Mouse (Mus musculus) heart, embryonic 16.5 days (tissue): ENCODE measurements around the gene Ccdc30. TPM values are rescaled to one million over a fixed set of nuclear protein-coding genes. Genes with fewer than 3 reads are reported as not detected.

Experiments
- ATAC-seq: fragments of 200-750 bp; cut with Nextera tagmentation; replicated peaks from 2 replicates; pipeline ENCODE4 v1.8.0; 2017; ENCODE audit warnings: moderate number of reproducible peaks; ENCODE audit not compliant: insufficient read depth, low FRiP score; ENCODE audit errors: extremely low read depth
- H3K27ac ChIP-seq: fragments of 300-500 bp; sonication (generic); 2 replicates; pipeline ENCODE4 v1.5.1; 2014; ENCODE audit warnings: mild to moderate bottlenecking, low read length, control low read depth, moderate library complexity
- H3K27me3 ChIP-seq: fragments of 300-500 bp; sonication (generic); 2 replicates; pipeline ENCODE4 v1.6.1; 2014; ENCODE audit warnings: low read length, mixed read lengths; ENCODE audit not compliant: control insufficient read depth, insufficient read depth
- H3K36me3 ChIP-seq: fragments of 300-500 bp; sonication (generic); 2 replicates; pipeline ENCODE4 v1.6.1; 2014; ENCODE audit not compliant: control insufficient read depth, insufficient read depth
- H3K4me1 ChIP-seq: fragments of 300-500 bp; sonication (generic); 2 replicates; pipeline ENCODE4 v1.6.1; 2014; ENCODE audit warnings: low read length, mixed read lengths; ENCODE audit not compliant: control insufficient read depth, insufficient read depth
- H3K4me2 ChIP-seq: fragments of 300-500 bp; sonication (generic); 2 replicates; pipeline ENCODE4 v1.6.1; 2014; ENCODE audit warnings: low read depth, mild to moderate bottlenecking, control low read depth, low read length
- H3K4me3 ChIP-seq: fragments of 300-500 bp; sonication (generic); 2 replicates; pipeline ENCODE4 v1.5.1; 2014; ENCODE audit warnings: mild to moderate bottlenecking, control low read depth, low read length
- H3K9ac ChIP-seq: fragments of 300-500 bp; sonication (generic); 2 replicates; pipeline ENCODE4 v1.6.1; 2014; ENCODE audit warnings: low read length, control low read depth
- H3K9me3 ChIP-seq: fragments of 300-500 bp; sonication (generic); replicated peaks from 2 replicates; pipeline ENCODE4 v1.6.1; 2016; ENCODE audit warnings: low read length; ENCODE audit not compliant: control insufficient read depth
- WGBS: fragments of 180-500 bp; shearing (Covaris S2); extraction: QIAGEN DNeasy Blood & Tissue Kit; methylation state at CpG from one replicate; pipeline ENCODE4 v1.1.7; 2014; 5-methylcytosine and 5-hydroxymethylcytosine counted together
- polyA plus RNA-seq: library from polyadenylated mRNA; unstranded; fragments of >200 nt; fragmentation: Nextera tagmentation; extraction: Ambion mirVana; gene quantifications from 2 replicates; pipeline ENCODE4 v1.2.1, GENCODE M21; 2015

Ccdc30 gene
- polyA plus RNA-seq, 1 experiment from 2014 or later, result 4.0 TPM

DNA sequence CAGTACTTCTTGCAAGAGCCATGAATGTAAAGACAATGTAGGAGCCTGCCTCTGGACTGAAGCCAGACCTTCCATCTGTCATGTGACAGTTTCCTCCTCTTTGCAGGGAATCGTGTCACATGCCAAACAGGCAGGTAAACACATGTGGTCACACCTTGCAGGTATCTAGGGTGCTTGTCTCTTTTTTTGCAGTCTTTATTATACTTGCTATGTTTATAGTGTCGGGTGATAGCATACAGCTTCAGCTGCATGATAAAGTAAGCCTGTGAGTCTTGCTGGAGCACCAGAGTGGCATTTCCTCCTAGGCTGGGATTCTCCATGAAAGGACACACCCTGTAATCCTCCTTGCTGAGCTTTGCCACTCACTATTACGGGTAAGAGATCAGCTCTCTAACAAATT lies 113.5 kb downstream of the Ccdc30 start:
- Histone ChIP-seq H3K36me3 (no peaks in the 10 kb centered on the region), H3K27me3 (no peaks in the 10 kb centered on the region), H3K4me3 (no peak overlapping the region), H3K9ac (no peak overlapping the region), H3K4me2 (no peak overlapping the region), H3K4me1 (no peaks in the 10 kb centered on the region), H3K27ac (no peak overlapping the region), H3K9me3 (no peaks in the 10 kb centered on the region)
- no peak for ATAC-seq
- WGBS, result 68% methylated on average over 3 of the region's 3 CpGs

GRCm38 (mm10) chr4:119300761-119301160 lies 114.6 kb downstream of the Ccdc30 start:
- ATAC-seq, result no peak
- no peak overlapping the region for H3K27ac ChIP-seq
- H3K9ac ChIP-seq, result no peak overlapping the region
- 90% methylated on average over 3 of the region's 3 CpGs for WGBS
- H3K4me2 ChIP-seq, result no peak overlapping the region
- no peaks in the 10 kb centered on the region for H3K36me3 ChIP-seq
- no peaks in the 10 kb centered on the region for H3K9me3 ChIP-seq
- H3K4me3 ChIP-seq, result no peak overlapping the region
- H3K27me3 ChIP-seq, result no peaks in the 10 kb centered on the region
- H3K4me1 ChIP-seq, result no peaks in the 10 kb centered on the region

DNA sequence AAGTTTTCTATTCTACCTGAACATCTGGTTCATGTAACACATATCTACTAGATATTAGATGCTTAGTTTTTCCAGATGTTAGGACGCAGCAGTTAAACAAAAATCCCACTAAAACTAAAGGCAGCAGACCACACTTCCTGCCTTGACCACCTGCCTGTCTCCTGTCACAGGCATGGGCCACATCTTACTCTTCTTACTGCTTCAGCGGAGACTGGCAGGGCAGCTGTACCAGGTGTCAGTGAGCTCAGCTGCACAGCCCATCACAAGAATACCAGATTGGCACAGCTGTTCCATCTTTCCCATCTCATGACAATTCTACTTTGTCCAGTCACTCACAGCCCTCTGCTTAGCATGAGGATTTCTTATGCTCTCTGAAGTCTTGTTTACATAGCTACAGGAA lies 118.0 kb downstream of the Ccdc30 start:
- H3K27me3 ChIP-seq, result no peaks in the 10 kb centered on the region
- H3K9me3 ChIP-seq, result no peaks in the 10 kb centered on the region
- H3K9ac ChIP-seq, result no peak overlapping the region
- H3K27ac ChIP-seq, result no peak overlapping the region
- H3K4me2 ChIP-seq, result no peak overlapping the region
- H3K36me3 ChIP-seq, result no peaks in the 10 kb centered on the region
- no peak overlapping the region for H3K4me3 ChIP-seq
- H3K4me1 ChIP-seq, result peaks cover 7% of the 10 kb centered on the region
- WGBS, result 63% methylated on average over 2 of the region's 2 CpGs
- ATAC-seq, result no peak

DNA sequence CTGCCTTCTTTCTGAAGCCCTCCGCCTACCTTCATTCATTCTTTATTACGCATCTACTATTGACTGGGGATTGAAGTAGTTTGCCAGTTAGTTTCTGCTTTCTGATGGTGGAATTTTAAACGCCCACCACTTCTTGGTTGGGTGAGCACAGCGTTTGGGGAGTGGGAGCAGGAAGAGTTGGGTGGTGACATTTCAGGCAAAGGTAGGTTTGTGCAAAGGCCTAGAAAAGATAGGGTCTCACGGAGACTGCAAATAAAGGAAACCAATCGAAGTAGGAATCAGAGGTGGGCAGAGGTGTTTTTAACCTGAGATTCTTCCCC lies 120.2 kb downstream of the Ccdc30 start:
- Histone ChIP-seq H3K4me3 (peak overlapping the region; percentile 95), H3K9ac (peak overlapping the region; percentile 87), H3K27me3 (no peaks in the 10 kb centered on the region), H3K4me2 (peak overlapping the region; percentile 77), H3K4me1 (peaks cover 13% of the 10 kb centered on the region), H3K36me3 (peaks cover 3% of the 10 kb centered on the region; the same call in 1 of the 2 replicates), H3K27ac (peak overlapping the region; percentile 96), H3K9me3 (no peaks in the 10 kb centered on the region)
- no peak for ATAC-seq
- 8% methylated on average over 6 of the region's 6 CpGs for WGBS

GRCm38 (mm10) chr4:119294415-119295133 lies 120.7 kb downstream of the Ccdc30 start, which contains the start of gene Ybx1:
Gene Ybx1, minus strand, starts transcription at chr4:119294604.
- Histone ChIP-seq H3K27ac (peak within 1 kb of the TSS; percentile 96), H3K27me3 (no peaks in the 10 kb centered on the region), H3K4me3 (peak within 1 kb of the TSS; percentile 95), H3K4me2 (peak within 1 kb of the TSS; percentile 88), H3K36me3 (peaks cover 3% of the 10 kb centered on the region; the same call in 1 of the 2 replicates), H3K9ac (peak within 1 kb of the TSS; percentile 94), H3K4me1 (peaks cover 17% of the 10 kb centered on the region), H3K9me3 (no peaks in the 10 kb centered on the region)
- WGBS, result under 1% methylated on average over 61 of the region's 61 CpGs
- peak; percentile 99 for ATAC-seq

DNA sequence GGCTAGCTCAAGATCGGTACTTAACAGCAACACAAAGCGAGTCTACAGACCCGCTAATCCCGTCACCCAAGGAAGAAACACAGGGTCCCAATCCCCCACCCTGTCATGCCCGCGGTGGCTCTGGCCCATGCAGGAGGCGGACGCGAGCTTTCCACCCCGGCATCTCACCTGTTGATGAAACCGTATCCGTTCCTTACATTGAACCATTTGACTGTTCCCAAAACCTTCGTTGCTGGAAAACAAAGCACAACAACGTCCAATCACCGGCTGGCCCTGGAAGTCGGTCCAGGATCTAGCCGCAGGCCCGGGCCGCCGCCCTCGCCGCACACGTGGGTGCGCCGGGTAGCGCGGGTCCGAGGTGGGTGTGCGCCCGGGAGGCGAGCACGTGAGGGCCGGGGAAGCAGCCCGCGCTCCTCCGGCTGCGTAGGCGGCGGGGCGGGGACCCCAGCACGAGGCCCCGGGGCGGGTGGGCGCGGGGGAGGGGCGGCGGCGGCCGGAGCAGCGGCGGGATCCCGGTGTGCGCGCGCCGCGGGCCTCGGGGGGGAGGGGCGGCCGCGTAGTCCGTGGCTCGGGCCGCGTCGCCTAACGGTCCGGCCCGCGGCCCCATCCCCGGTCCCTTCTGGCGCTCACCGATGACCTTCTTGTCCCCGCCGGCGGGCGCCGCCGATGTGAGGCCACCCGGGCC lies 121.6 kb downstream of the Ccdc30 start:
- Histone ChIP-seq H3K27ac (peak overlapping the region; percentile 87), H3K9ac (peak overlapping the region; percentile 94), H3K36me3 (peaks cover 3% of the 10 kb centered on the region; the same call in 1 of the 2 replicates), H3K4me3 (peak overlapping the region; percentile 95), H3K27me3 (no peaks in the 10 kb centered on the region), H3K4me2 (peak overlapping the region; percentile 88), H3K4me1 (peaks cover 20% of the 10 kb centered on the region), H3K9me3 (no peaks in the 10 kb centered on the region)
- ATAC-seq, result peak; percentile 30
- under 1% methylated on average over 74 of the region's 80 CpGs for whole genome bisulfite sequencing

GRCm38 (mm10) chr4:119292771-119293573 lies 122.3 kb downstream of the Ccdc30 start:
- 0 out of 2 replicates have a peak, but pooled peaks have one; percentile 11 for ATAC-seq

DNA sequence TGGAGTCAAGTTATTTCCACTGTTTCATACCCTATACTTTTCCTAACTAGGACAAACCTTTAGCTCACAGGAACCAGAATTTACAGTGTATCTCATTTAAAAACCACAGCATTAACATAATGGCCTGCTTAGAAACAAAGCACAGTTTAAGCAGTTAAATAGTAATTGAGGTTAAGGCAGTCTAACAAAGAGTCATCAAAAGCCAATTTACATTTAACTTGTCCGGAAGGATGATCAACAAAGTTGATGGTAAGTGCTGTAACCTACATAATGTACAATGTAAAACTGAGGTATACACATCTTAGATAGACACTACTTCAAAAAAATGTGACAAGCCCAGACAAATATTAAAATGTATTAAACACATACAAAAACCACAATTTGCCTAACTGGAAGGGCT lies 123.4 kb downstream of the Ccdc30 start:
- H3K4me1 ChIP-seq, result peaks cover 35% of the 10 kb centered on the region
- WGBS, result 87% methylated on average over 1 of the region's 1 CpGs
- ATAC-seq, result no peak

More at GRCm38 (mm10) chr4:119292771-119293573, 122.3 kb downstream of the Ccdc30 start:
- peak overlapping the region; percentile 88 for H3K4me2 ChIP-seq
- H3K27me3 ChIP-seq, result no peaks in the 10 kb centered on the region
- peaks cover 6% of the 10 kb centered on the region; the same call in 1 of the 2 replicates for H3K36me3 ChIP-seq
- no peaks in the 10 kb centered on the region for H3K9me3 ChIP-seq
- peaks cover 26% of the 10 kb centered on the region for H3K4me1 ChIP-seq
- peak overlapping the region; percentile 94 for H3K9ac ChIP-seq
- peak overlapping the region; percentile 87 for H3K27ac ChIP-seq
- H3K4me3 ChIP-seq, result peak overlapping the region; percentile 95
- under 1% methylated on average over 24 of the region's 24 CpGs for WGBS

More for the DNA sequence above, 123.4 kb downstream of the Ccdc30 start:
- Histone ChIP-seq H3K4me3 (peak overlapping the region; percentile 95), H3K27me3 (no peaks in the 10 kb centered on the region), H3K9me3 (no peaks in the 10 kb centered on the region), H3K27ac (no peak overlapping the region), H3K4me2 (peak overlapping the region; percentile 88), H3K9ac (peak overlapping the region; percentile 94), H3K36me3 (peaks cover 9% of the 10 kb centered on the region; the same call in 1 of the 2 replicates)
